Comparison of ENCODE assay signal across 12 mouse cellular contexts in genomic region chr3:55587434-55587971, GRCm38 (mm10).
DNase-seq lines count a peak whose midpoint lies in the region; ATAC-seq lines count a peak whose summit lies in the region.
"Had no signal": no experiment of that assay in that cellular context is flagged by ENCODE, and none has a peak within 500 bp of the region (broad histone marks: within the 10 kb centered on the region; RNA-seq: fewer than 3 reads in every experiment).

No protein-coding gene starts in this region.

- peak overlapping the region; percentile 30; the same call in 1 of the 2 replicates for H3K9ac ChIP-seq in forebrain, embryonic 11.5 days (ENCODE audit: low read length)
- H3K9ac ChIP-seq in neural tube, embryonic 14.5 days (replicated peaks; ENCODE audit: low read depth, low read length), result no peak overlapping the region
- H3K9ac ChIP-seq: heart, embryonic 12.5 days had no signal

- H3K4me2 ChIP-seq in forebrain, embryonic 11.5 days (ENCODE audit: low read depth, low read length, severe bottlenecking), result peak overlapping the region; percentile 31; the same call in 1 of the 2 replicates
- no peak overlapping the region; the same call in 1 of the 2 replicates for H3K4me2 ChIP-seq in neural tube, embryonic 14.5 days (ENCODE audit: low read depth, low read length)
- H3K4me2 ChIP-seq: heart, embryonic 12.5 days had no signal

- no peak overlapping the region for H3K4me3 ChIP-seq in forebrain, embryonic 11.5 days (ENCODE audit: low read depth, low read length)
- H3K4me3 ChIP-seq in limb, embryonic 10.5 days, result peak overlapping the region; percentile 28; the same call in 1 of the 2 replicates
- H3K4me3 ChIP-seq in neural tube, embryonic 14.5 days (ENCODE audit: low read depth, low read length), result no peak overlapping the region
- H3K4me3 ChIP-seq: heart, embryonic 12.5 days; myocyte had no signal

- peaks cover 16% of the 10 kb centered on the region for H3K4me1 ChIP-seq in forebrain, embryonic 11.5 days (replicated peaks; ENCODE audit: control insufficient read depth, insufficient read depth, low read length)
- peaks cover 54% of the 10 kb centered on the region for H3K4me1 ChIP-seq in limb, embryonic 10.5 days
- H3K4me1 ChIP-seq in neural tube, embryonic 14.5 days (ENCODE audit: control insufficient read depth, insufficient read depth, low read length), result peaks cover 14% of the 10 kb centered on the region

- 0 out of 2 replicates have a peak overlapping the region, but pooled peaks have one; percentile 18 for H3K27ac ChIP-seq in forebrain, embryonic 11.5 days (ENCODE audit: low read depth, low read length)
- H3K27ac ChIP-seq in limb, embryonic 10.5 days, result peak overlapping the region; percentile 90
- H3K27ac ChIP-seq in neural tube, embryonic 14.5 days (ENCODE audit: low read depth, low read length), result no peak overlapping the region; the same call in 1 of the 2 replicates
- H3K27ac ChIP-seq: stomach, postnatal 0 days had no signal

- WGBS in forebrain, embryonic 11.5 days, result 21% methylated on average over 12 of the region's 12 CpGs
- 28% methylated on average over 12 of the region's 12 CpGs for WGBS in limb, embryonic 10.5 days
- 24% methylated on average over 12 of the region's 12 CpGs for WGBS in neural tube, embryonic 14.5 days

- H3K27me3 ChIP-seq in forebrain, embryonic 11.5 days (ENCODE audit: control insufficient read depth, insufficient read depth, low read length), result no peaks in the 10 kb centered on the region
- no peaks in the 10 kb centered on the region for H3K27me3 ChIP-seq in limb, embryonic 10.5 days (ENCODE audit: low read depth, poor library complexity, severe bottlenecking)
- H3K27me3 ChIP-seq in neural tube, embryonic 14.5 days (ENCODE audit: control insufficient read depth, insufficient read depth, low read length), result no peaks in the 10 kb centered on the region
- H3K27me3 ChIP-seq: heart, embryonic 12.5 days had no signal

- ATAC-seq in forebrain, embryonic 11.5 days (replicated peaks; ENCODE audit: low FRiP score), result peak; percentile 36
- peak; percentile 32; the same call in 1 of the 2 replicates for ATAC-seq in neural tube, embryonic 14.5 days (ENCODE audit: low read depth)
- ATAC-seq: activated CD4-positive, CD25-positive, alpha-beta regulatory T cell, adult 4 months had no signal

- no peaks in the 10 kb centered on the region for H3K9me3 ChIP-seq in forebrain, embryonic 11.5 days (ENCODE audit: control insufficient read depth, low read length)
- H3K9me3 ChIP-seq in limb, embryonic 10.5 days (replicated peaks), result no peaks in the 10 kb centered on the region
- no peaks in the 10 kb centered on the region for H3K9me3 ChIP-seq in neural tube, embryonic 14.5 days (ENCODE audit: control insufficient read depth, low read length)
- H3K9me3 ChIP-seq: heart, embryonic 12.5 days had no signal

- no peaks in the 10 kb centered on the region for H3K36me3 ChIP-seq in forebrain, embryonic 11.5 days (ENCODE audit: control insufficient read depth, insufficient read depth, low read length)
- H3K36me3 ChIP-seq in limb, embryonic 10.5 days, result no peaks in the 10 kb centered on the region
- H3K36me3 ChIP-seq in neural tube, embryonic 14.5 days (ENCODE audit: control insufficient read depth, insufficient read depth, low read length), result no peaks in the 10 kb centered on the region
- H3K36me3 ChIP-seq: heart, embryonic 12.5 days had no signal

- DNase-seq in kidney, postnatal 14 days, result peak; percentile 4
- no peak for DNase-seq in kidney, adult 8-10 months
- no peak for DNase-seq in forebrain, embryonic 11.5 days (ENCODE audit: low spot score)
- DNase-seq in limb, embryonic 10.5 days (ENCODE audit: low spot score), result no peak
- no peak for DNase-seq in B cell, adult 2 months
- DNase-seq in adrenal gland, postnatal 4 days (ENCODE audit: low spot score in 2 of 2), result no peak
- DNase-seq: liver had no signal
